Mouse (Mus musculus) small intestine, adult 2 months (tissue): ENCODE measurements around the gene Catsperg2. TPM values are rescaled to one million over a fixed set of nuclear protein-coding genes. Genes with fewer than 3 reads are reported as not detected.
"Not testable (repeated sequence)": the region's sequence is repeated elsewhere in the genome, so short reads cannot be mapped to it uniquely, and the experiment has no call there.

Source experiments
- H3K27ac ChIP-seq: fragments of 200-500 bp; 2 replicates; pipeline ENCODE4 v1.5.1; 2012; ENCODE audit warnings: low read depth, low read length, control low read depth, inconsistent platforms; ENCODE audit not compliant: insufficient read depth
- H3K27me3 ChIP-seq: fragments of 200-500 bp; 2 replicates; pipeline ENCODE4 v1.6.1; 2012; ENCODE audit warnings: mild to moderate bottlenecking, moderate library complexity, low read length, inconsistent platforms; ENCODE audit not compliant: control insufficient read depth, insufficient read depth
- H3K36me3 ChIP-seq: fragments of 200-500 bp; 2 replicates; pipeline ENCODE4 v1.6.1; 2012; ENCODE audit warnings: mild to moderate bottlenecking, low read length, control low read depth, inconsistent platforms; ENCODE audit not compliant: control insufficient read depth, insufficient read depth
- H3K4me1 ChIP-seq: fragments of 200-500 bp; 2 replicates; pipeline ENCODE4 v1.6.1; 2012; ENCODE audit warnings: low read length, inconsistent platforms, mixed read lengths; ENCODE audit not compliant: control insufficient read depth, insufficient read depth, insufficient read length
- H3K4me3 ChIP-seq: fragments of 200-500 bp; 2 replicates; pipeline ENCODE4 v1.5.1; 2012; ENCODE audit warnings: low read depth, mild to moderate bottlenecking, control low read depth, inconsistent platforms, low read length, moderate library complexity
- CTCF ChIP-seq: fragments of 200-500 bp; IDR thresholded peaks from 2 replicates; pipeline ENCODE4 v1.5.1; 2012; ENCODE audit warnings: low read depth, mild to moderate bottlenecking, control low read depth, inconsistent platforms, low read length, moderate library complexity, mixed read lengths; ENCODE audit not compliant: insufficient replicate concordance, insufficient read length; ENCODE audit errors: extremely low read depth
- POLR2A ChIP-seq: fragments of 200-500 bp; IDR thresholded peaks from 2 replicates; pipeline ENCODE4 v1.6.1; 2012; ENCODE audit warnings: low read depth, mild to moderate bottlenecking, control low read depth, inconsistent platforms, low read length, moderate library complexity
- WGBS: fragments of 180-500 bp; shearing (Covaris S2); methylation state at CpG from one replicate; pipeline ENCODE4 v1.1.7; 2018; 5-methylcytosine and 5-hydroxymethylcytosine counted together
- polyA plus RNA-seq: library from polyadenylated mRNA; depleted of rRNA; stranded (reverse); fragments of >200 nt; gene quantifications from 2 replicates; pipeline ENCODE4 v1.2.3, GENCODE M21; 2012; rRNA removed

Catsperg2 gene
- polyA plus RNA-seq, 1 experiment = not detected

DNA sequence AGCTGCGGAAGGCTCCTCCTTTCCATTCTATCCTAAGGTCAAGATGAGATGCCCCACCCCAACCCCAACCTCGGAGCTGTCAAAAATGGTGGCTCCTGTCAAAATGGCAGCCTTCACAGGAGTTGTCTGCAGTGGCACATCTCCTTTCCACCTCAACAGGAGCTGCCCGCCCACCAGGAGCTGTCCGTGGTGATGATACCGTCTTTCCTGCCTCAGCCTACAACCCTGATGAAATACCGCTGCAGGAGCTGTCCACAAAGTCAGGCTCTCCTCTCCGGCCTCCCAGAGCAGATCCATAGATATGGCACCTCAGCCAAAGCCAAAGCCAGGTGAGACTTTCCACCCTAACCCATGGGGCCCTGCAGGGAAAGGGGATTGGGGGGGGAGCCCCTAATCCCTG is 37.9 kb upstream of the Catsperg2 start:
- peaks cover 6% of the 10 kb centered on the region; the same call in 1 of the 2 replicates for H3K4me1 ChIP-seq
- 86% methylated on average over 7 of the region's 7 CpGs for WGBS
- no peaks in the 10 kb centered on the region for H3K27me3 ChIP-seq
- H3K27ac ChIP-seq = no peak overlapping the region
- TF ChIP-seq CTCF = no peak
- no peaks in the 10 kb centered on the region for H3K36me3 ChIP-seq
- H3K4me3 ChIP-seq = no peak overlapping the region

DNA sequence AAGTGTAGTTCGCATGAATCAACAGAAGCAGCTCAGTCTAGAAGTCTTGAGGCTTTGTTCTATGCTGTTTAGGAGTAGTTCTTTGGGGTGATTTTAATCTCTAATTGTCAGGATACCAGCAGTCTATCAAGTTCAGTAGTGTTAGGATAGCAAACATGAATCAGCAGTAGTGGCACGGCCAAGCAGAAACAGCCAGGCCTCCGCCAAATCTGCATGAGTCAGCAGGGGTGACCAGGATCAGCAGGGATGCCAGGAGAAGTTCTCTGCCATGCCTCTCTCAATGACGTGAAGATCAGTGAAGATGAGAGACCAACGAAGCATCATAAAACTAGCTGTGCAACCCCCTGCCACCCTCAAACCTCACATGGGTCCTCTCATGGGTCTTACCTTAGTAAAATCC is 33.6 kb upstream of the Catsperg2 start:
- Histone ChIP-seq H3K36me3 (no peaks in the 10 kb centered on the region), H3K4me1 (no peaks in the 10 kb centered on the region), H3K27me3 (no peaks in the 10 kb centered on the region), H3K27ac (no peak overlapping the region), H3K4me3 (no peak overlapping the region)
- WGBS = 80% methylated on average over 5 of the region's 5 CpGs
- TF ChIP-seq POLR2A = no peak
- no peak for TF ChIP-seq CTCF

DNA sequence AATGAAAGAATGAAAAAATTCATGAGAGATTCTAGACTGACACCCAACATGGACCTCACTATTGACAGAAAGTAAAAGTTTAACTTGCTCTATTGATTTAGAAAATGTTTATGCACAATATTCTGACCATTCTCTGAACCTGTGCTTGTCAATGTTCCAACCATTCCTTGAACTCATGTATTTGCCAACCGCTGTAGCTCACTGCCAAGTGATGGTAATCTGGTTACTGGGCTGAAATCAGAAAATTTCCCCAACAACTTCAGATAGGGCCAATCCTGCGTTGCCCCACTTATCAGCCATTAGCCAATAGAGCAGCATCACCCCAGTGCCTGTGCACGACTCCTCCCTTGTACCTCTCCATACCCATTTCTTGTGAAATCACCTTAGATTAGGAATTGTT is 15.4 kb upstream of the Catsperg2 start:
- Histone ChIP-seq H3K27me3 (no peaks in the 10 kb centered on the region), H3K27ac (no peak overlapping the region), H3K36me3 (no peaks in the 10 kb centered on the region), H3K4me3 (no peak overlapping the region), H3K4me1 (no peaks in the 10 kb centered on the region)
- WGBS = 46% methylated on average over 3 of the region's 3 CpGs
- TF ChIP-seq POLR2A (no peak), CTCF (no peak)

DNA sequence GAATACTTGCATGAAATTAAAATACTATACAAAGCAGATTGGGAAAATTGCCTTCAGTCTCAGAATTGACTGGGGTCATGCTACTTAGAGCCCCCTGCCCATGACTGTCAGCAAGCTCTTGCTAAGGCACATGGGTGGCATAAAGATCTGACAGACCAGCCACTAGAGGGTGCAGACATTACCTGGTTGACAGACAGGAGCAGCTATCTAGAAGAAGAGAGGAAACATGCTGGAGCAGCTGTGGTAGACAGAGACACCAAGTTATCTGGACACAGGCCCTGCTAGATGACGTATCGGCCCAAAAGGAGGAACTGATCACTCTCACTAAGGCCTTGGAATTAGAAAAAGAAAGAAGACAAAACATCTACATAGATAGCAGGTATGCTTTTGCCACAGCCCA is 1.2 kb upstream of the Catsperg2 start:
- TF ChIP-seq POLR2A (no peak), CTCF (no peak)
- no peaks in the 10 kb centered on the region for H3K36me3 ChIP-seq

DNA sequence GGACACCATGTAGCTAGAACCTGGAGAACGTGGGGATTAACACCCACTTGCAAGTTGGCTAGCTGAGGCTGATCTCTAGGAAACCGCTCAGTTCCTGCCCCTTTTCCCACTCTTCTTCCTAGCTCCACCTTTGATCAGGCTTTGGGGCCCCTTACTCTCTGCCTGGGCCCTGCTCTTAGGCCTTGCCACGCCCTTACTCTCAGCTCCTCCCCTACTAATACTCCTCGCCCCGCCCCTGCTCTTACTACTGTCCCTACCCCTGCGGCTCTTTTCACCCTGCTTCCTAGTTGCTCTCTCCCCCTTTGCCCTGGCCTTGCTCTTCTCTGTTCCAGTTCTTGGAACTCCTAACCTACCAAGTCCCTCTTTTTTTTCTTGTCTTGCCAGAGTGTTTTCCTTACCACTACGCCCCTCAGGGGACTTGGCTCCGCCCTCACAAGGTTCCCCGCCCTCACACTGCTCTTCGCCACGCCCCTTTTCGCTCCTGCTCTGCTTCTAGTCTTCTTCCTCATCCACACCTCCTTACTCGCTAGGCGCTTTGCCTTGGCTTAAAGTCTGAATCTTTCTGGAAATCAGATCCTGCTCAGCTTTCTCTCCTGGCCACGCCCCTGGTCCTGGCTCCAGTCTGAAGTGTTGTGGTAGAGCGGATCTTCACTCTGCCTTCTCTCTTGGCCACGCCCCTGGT is 1.2 kb downstream of the Catsperg2 start:
- H3K4me1 ChIP-seq, H3K4me3 ChIP-seq, H3K27ac ChIP-seq, H3K36me3 ChIP-seq, H3K27me3 ChIP-seq: not testable (repeated sequence)
- 35% methylated on average over 17 of the region's 17 CpGs for WGBS

More for the DNA sequence above, 1.2 kb upstream of the Catsperg2 start:
- no peaks in the 10 kb centered on the region for H3K4me1 ChIP-seq
- 82% methylated on average over 2 of the region's 2 CpGs for WGBS
- no peak overlapping the region for H3K4me3 ChIP-seq
- H3K27ac ChIP-seq = no peak overlapping the region
- H3K27me3 ChIP-seq = no peaks in the 10 kb centered on the region

DNA sequence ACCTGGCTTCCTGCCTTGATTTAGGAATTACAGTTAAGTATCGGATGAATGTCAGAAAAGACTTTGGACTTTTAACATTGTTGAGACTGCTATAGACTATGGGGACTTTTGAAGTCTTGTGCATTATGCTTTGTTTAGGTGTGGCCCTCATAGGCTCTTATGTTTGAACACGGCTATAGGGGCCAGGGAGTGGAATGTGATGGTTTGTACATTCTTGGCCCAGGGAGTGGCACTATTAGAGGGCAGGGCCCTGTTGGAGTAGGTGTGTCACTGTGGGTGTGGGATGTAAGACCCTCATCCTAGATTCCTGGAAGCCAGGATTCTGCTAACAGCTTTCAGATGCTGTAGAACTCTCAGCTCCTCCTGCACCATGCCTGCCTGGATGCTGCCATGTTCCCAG is 17.9 kb downstream of the Catsperg2 start:
- WGBS = 61% methylated on average over 2 of the region's 2 CpGs
- not testable (repeated sequence) for H3K4me3 ChIP-seq, H3K36me3 ChIP-seq, H3K4me1 ChIP-seq, H3K27me3 ChIP-seq, H3K27ac ChIP-seq

DNA sequence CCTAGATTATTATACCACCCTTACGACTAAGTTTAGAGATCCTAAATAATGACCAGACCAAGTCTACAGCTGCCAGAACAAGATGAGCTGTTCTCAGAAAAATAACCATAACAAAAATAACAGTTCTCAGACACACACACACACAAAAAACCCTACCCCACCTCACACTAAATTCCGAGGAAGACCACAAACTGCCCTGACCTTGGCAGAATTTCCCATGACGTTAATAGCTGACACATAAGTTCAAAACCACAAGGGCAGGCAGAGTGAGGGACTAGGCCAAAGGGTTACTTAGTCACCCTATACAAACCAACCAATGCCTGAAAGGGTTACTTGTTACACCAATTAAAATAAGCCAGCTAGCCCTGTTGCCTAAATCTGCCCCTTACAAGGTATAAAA is 31.6 kb downstream of the Catsperg2 start:
- 82% methylated on average over 3 of the region's 3 CpGs for WGBS
- not testable (repeated sequence) for H3K27ac ChIP-seq, H3K27me3 ChIP-seq, H3K36me3 ChIP-seq, H3K4me3 ChIP-seq, H3K4me1 ChIP-seq

DNA sequence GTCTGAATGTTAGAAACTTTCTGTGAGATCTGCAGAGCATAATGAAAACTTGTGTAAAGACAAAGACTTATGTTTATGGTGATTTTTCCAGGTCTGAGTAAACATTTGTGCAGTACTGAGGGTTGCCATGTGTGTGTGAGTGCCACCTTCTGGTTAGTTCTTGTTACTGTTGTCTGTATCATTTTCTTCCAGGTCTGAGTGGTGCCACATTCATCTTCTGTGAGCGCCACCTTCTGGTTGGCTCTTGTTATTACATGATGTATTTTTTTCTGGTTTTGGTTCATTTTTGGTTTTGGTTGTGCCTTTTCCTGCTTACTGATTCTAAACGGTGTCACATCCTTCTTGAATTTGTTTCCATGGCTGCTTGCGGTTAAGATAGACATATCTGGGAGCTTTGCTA is 45.0 kb downstream of the Catsperg2 start:
- TF ChIP-seq POLR2A (no peak), CTCF (no peak)

More for the DNA sequence above, 45.0 kb downstream of the Catsperg2 start:
- Histone ChIP-seq H3K27ac (no peak overlapping the region), H3K4me3 (no peak overlapping the region), H3K27me3 (no peaks in the 10 kb centered on the region), H3K36me3 (no peaks in the 10 kb centered on the region), H3K4me1 (no peaks in the 10 kb centered on the region)
- 67% methylated on average over 3 of the region's 3 CpGs for WGBS

Other genes with a start within 250 kb of the Catsperg2 start
- 79.0 and 192 TPM in 2 replicates for gene Sipa1l3, start 208.4 kb downstream of the Catsperg2 start, polyA plus RNA-seq
- 1.0 and 1.8 TPM in 2 replicates for gene Zfp84, start 41.5 kb upstream of the Catsperg2 start, polyA plus RNA-seq
- gene Zfp30, start 57.0 kb upstream of the Catsperg2 start, polyA plus RNA-seq = 0.32 and 0.52 TPM in 2 replicates
- 0.43 and 0.86 TPM in 2 replicates for gene Zfp790, start 89.1 kb upstream of the Catsperg2 start, polyA plus RNA-seq
- 0.05 and 0.06 TPM in 2 replicates for gene Zfp940, start 126.6 kb upstream of the Catsperg2 start, polyA plus RNA-seq
- gene Zfp420, start 132.9 kb upstream of the Catsperg2 start, polyA plus RNA-seq = 0.13 and 0.18 TPM in 2 replicates
- gene Zfp27, start 179.5 kb upstream of the Catsperg2 start, polyA plus RNA-seq = 0.69 and 0.81 TPM in 2 replicates
- 0.04 and 0.14 TPM in 2 replicates for gene Zfp383, start 181.2 kb upstream of the Catsperg2 start, polyA plus RNA-seq
- 0.38 and 2.7 TPM in 2 replicates for gene Zfp74, start 227.1 kb upstream of the Catsperg2 start, polyA plus RNA-seq